Mouse (Mus musculus): ENCODE results near the gene Sct. TPM values are rescaled to one million over a fixed set of nuclear protein-coding genes. Genes with fewer than 3 reads are reported as not detected.

Gene Sct
- polyA plus RNA-seq (2014; fragmentation: Illumina TruSeq; extraction: RNeasy Lipid Tissue Mini Kit (QIAGEN cat#74804); ENCODE audit: low read depth, low replicate concordance), result not detected

DNA sequence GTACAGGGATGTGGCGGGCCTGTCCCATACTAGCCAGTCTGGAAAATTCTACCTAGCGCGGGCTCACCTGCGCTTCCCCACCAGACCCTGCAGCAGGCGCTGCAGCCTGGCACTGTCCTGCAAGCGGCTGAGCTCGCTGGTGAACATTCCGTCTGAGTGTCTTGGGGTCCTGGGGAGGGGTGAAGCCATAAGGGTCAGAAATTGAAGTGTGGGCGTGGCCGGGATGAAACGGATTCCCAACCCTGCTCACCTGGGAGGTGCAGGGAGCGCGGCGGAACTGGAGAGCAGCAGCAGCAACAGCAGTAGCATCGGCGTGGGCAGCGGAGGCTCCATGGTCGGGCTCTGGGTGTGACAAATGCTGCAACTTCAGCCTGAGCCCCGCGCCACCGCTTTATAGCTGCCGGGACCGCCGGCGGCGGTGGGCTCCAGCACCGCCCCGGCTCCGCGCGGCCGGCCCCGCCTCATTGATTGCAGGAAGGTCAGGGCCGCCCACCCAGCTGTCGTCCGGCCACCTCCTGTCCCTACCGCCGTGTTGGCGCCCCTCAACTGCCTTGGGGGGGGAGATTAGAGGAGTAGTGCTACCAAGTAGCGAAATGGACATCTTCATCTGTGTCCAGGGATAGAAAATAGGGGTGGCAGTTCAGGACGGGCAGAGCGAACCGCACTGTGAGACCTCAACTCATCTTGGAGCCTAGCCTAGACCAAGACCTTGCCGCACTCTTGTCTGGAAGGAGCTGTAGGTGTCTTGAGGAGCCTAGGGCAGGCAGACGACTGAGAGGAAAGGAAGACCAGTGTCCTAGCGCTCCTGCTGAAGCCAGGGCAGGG lies at the start of gene Sct:
Gene Sct, minus strand, starts transcription at position 368 of the 825 bp plus-strand sequence.

DNA sequence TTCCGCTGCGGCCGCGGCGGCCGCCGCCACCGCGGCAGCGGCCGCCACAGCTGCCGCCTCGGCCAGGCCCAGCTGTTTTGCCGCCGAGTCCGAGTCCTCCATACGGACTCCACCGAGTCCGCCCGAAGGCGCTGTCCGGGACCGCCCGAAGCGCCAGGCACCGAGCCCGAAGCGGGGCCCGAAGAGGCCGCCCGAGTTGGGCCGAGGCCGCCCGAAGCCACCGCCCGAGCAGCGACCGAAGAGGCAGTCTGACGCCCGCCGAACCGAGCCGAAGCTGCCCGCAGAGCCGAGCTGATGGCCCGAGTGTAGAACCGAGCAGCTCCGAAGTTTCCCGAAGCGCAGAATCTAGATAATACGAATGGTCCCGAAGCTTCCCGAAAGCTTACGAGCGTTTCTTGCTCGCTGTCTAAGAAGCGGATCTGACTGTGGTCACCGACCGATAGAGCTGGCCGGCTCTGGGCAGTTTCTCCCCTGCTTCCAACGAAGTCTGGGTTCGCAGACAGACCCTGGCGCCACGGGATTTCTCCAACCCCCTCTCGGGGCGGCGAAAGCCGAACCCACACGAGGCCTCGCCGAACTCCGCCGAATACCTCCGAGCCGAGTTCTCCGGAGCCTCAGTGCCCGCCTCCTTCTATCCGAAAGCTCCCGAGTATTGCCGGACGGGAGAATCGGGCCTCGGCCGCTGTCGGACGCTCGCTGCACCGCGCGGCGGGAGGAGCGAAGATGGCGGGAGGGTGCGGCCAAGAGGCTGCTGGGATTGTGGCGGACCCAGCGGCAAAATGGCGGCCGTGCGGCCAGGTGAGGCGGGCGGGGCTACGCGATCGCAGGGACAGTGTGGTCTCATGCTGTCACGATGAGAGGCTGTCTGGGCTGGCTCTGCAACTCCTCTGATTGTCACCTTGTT lies 48.8 kb upstream of the Sct start, which contains the start of the genes Deaf1 and Tmem80:
Gene Deaf1, minus strand, starts transcription at position 222 of the 904 bp plus-strand sequence.
Gene Tmem80, plus strand, starts transcription at position 271 of the 904 bp plus-strand sequence.

DNA sequence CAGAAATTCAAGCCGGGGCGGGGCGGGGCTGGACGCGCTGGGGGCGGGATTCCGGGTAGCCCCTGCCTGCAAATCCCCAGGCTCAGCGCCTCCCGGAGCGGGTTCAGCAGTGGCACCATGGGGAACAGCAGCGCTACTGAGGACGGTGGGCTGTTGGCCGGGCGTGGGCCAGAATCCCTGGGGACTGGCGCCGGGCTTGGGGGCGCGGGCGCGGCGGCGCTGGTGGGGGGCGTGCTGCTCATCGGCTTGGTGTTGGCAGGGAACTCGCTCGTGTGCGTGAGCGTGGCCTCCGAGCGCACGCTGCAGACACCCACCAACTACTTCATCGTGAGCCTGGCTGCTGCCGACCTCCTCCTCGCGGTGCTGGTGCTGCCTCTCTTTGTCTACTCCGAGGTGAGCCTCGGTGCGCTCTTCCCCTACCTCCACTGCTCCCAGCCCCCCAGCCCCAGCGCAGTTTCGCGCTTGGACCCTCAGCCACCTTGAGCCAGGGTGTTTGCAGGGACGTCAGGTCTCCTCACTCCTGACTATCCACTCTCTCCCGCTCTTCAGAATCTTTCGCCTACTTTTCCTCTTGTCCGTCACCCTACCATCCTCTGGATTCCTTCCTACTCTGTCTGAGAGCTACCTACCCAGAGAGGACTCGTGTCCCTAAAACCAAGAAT lies 13.1 kb upstream of the Sct start, which contains the start of gene Drd4:
Gene Drd4, plus strand, starts transcription at position 86 of the 662 bp plus-strand sequence.

DNA sequence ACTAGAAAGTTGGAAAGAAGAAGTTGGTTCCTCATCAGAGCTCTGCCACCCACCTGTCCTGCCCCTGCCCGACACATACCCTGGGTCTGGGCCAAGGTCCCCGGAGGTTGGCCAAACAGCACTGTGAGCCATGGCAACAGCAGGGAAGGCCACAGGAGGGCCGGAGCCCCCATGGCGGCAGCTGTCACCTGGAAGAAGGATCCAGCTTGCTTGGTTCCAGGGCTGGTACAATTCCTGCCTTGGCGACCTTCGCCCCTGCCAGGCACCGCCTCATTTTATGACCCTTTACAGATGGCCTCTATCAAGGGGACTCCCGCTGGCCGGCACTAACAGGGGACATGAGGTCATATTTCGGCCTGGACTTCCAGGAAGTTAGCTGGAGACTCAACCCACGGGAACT lies 2.4 kb downstream of the Sct start, which contains the start of gene Cdhr5:
Gene Cdhr5, minus strand, starts transcription at position 241 of the 400 bp plus-strand sequence.

DNA sequence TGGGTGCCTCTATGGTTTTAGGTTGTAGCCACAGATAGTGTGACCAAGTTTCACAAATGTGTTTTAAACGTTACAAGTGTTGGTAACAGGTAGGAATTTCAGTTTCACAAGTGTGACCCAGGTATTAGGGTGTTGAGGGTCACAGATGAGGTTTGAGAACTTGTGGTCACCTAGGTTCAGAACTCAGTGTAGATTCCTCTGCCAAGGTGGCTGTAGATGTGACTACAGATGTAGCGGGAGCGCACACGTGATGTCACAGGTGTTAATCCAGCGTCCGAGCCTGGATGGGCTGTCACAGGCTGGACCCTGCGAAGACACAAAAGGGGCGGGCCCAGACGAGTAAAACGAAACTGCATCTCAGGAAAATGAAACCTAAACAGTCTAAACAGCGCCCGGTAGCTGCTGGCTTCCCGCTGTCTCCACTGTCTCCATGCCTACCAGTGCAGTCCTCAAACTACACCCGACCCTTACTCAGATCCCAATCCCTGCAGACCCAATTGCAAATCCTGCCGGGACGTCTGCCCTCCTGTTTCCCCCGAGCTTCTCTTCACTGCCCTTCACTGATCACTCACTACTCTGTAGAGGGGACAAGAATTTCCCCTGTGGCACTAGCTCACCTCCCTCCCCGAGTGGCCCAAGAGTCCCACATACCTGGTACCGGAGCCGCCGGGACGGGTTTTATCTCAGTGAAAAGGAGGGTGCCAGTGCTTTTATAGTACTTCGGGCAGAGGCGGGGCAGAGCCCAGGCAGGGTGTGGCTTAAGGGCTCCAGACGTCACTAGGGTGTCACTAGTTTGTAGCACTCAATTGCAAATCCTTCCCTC lies 13.0 kb downstream of the Sct start, which contains the start of gene Irf7:
Gene Irf7, minus strand, starts transcription at position 743 of the 823 bp plus-strand sequence.

Other genes with a start within 250 kb of the Sct start
- not detected for gene B4galnt4, start 218.0 kb downstream of the Sct start, polyA plus RNA-seq (2014; fragmentation: Illumina TruSeq; extraction: RNeasy Lipid Tissue Mini Kit (QIAGEN cat#74804); ENCODE audit: low read depth, low replicate concordance)
- not detected for gene Pkp3, start 200.9 kb downstream of the Sct start, polyA plus RNA-seq (2014; fragmentation: Illumina TruSeq; extraction: RNeasy Lipid Tissue Mini Kit (QIAGEN cat#74804); ENCODE audit: low read depth, low replicate concordance)
- gene Sigirr, start 178.6 kb downstream of the Sct start, polyA plus RNA-seq (2014; fragmentation: Illumina TruSeq; extraction: RNeasy Lipid Tissue Mini Kit (QIAGEN cat#74804); ENCODE audit: low read depth, low replicate concordance), result 1.6 TPM
- gene Ano9, start 161.3 kb downstream of the Sct start, polyA plus RNA-seq (2014; fragmentation: Illumina TruSeq; extraction: RNeasy Lipid Tissue Mini Kit (QIAGEN cat#74804); ENCODE audit: low read depth, low replicate concordance), result not detected
- gene Ptdss2, start 156.8 kb downstream of the Sct start, polyA plus RNA-seq (2014; fragmentation: Illumina TruSeq; extraction: RNeasy Lipid Tissue Mini Kit (QIAGEN cat#74804); ENCODE audit: low read depth, low replicate concordance), result 7.0 TPM
- 5.3 TPM for gene Rnh1, start 106.3 kb downstream of the Sct start, polyA plus RNA-seq (2014; fragmentation: Illumina TruSeq; extraction: RNeasy Lipid Tissue Mini Kit (QIAGEN cat#74804); ENCODE audit: low read depth, low replicate concordance)
- gene Hras, start 85.1 kb downstream of the Sct start, polyA plus RNA-seq (2014; fragmentation: Illumina TruSeq; extraction: RNeasy Lipid Tissue Mini Kit (QIAGEN cat#74804); ENCODE audit: low read depth, low replicate concordance), result 8.3 TPM
- gene Lrrc56, start 85.0 kb downstream of the Sct start, polyA plus RNA-seq (2014; fragmentation: Illumina TruSeq; extraction: RNeasy Lipid Tissue Mini Kit (QIAGEN cat#74804); ENCODE audit: low read depth, low replicate concordance), result 0.37 TPM
- gene Lmntd2, start 65.1 kb downstream of the Sct start, polyA plus RNA-seq (2014; fragmentation: Illumina TruSeq; extraction: RNeasy Lipid Tissue Mini Kit (QIAGEN cat#74804); ENCODE audit: low read depth, low replicate concordance), result 0.37 TPM
- 3.6 TPM for gene Rassf7, start 63.3 kb downstream of the Sct start, polyA plus RNA-seq (2014; fragmentation: Illumina TruSeq; extraction: RNeasy Lipid Tissue Mini Kit (QIAGEN cat#74804); ENCODE audit: low read depth, low replicate concordance)
- gene Phrf1, start 50.3 kb downstream of the Sct start, polyA plus RNA-seq (2014; fragmentation: Illumina TruSeq; extraction: RNeasy Lipid Tissue Mini Kit (QIAGEN cat#74804); ENCODE audit: low read depth, low replicate concordance), result 6.0 TPM
- 32.2 TPM for gene Irf7, start 12.7 kb downstream of the Sct start, polyA plus RNA-seq (2014; fragmentation: Illumina TruSeq; extraction: RNeasy Lipid Tissue Mini Kit (QIAGEN cat#74804); ENCODE audit: low read depth, low replicate concordance)
- gene Cdhr5, start 2.3 kb downstream of the Sct start, polyA plus RNA-seq (2014; fragmentation: Illumina TruSeq; extraction: RNeasy Lipid Tissue Mini Kit (QIAGEN cat#74804); ENCODE audit: low read depth, low replicate concordance), result 14.3 TPM
- not detected for gene Drd4, start 12.9 kb upstream of the Sct start, polyA plus RNA-seq (2014; fragmentation: Illumina TruSeq; extraction: RNeasy Lipid Tissue Mini Kit (QIAGEN cat#74804); ENCODE audit: low read depth, low replicate concordance)
- 1.4 TPM for gene Deaf1, start 48.6 kb upstream of the Sct start, polyA plus RNA-seq (2014; fragmentation: Illumina TruSeq; extraction: RNeasy Lipid Tissue Mini Kit (QIAGEN cat#74804); ENCODE audit: low read depth, low replicate concordance)
- 10.1 TPM for gene Tmem80, start 48.6 kb upstream of the Sct start, polyA plus RNA-seq (2014; fragmentation: Illumina TruSeq; extraction: RNeasy Lipid Tissue Mini Kit (QIAGEN cat#74804); ENCODE audit: low read depth, low replicate concordance)
- 9.6 TPM for gene Eps8l2, start 59.7 kb upstream of the Sct start, polyA plus RNA-seq (2014; fragmentation: Illumina TruSeq; extraction: RNeasy Lipid Tissue Mini Kit (QIAGEN cat#74804); ENCODE audit: low read depth, low replicate concordance)
- gene Taldo1, start 113.1 kb upstream of the Sct start, polyA plus RNA-seq (2014; fragmentation: Illumina TruSeq; extraction: RNeasy Lipid Tissue Mini Kit (QIAGEN cat#74804); ENCODE audit: low read depth, low replicate concordance), result 13.5 TPM
- gene Gatd1, start 135.0 kb upstream of the Sct start, polyA plus RNA-seq (2014; fragmentation: Illumina TruSeq; extraction: RNeasy Lipid Tissue Mini Kit (QIAGEN cat#74804); ENCODE audit: low read depth, low replicate concordance), result 6.2 TPM
- not detected for gene Cend1, start 150.4 kb upstream of the Sct start, polyA plus RNA-seq (2014; fragmentation: Illumina TruSeq; extraction: RNeasy Lipid Tissue Mini Kit (QIAGEN cat#74804); ENCODE audit: low read depth, low replicate concordance)
- 9.5 TPM for gene Slc25a22, start 158.8 kb upstream of the Sct start, polyA plus RNA-seq (2014; fragmentation: Illumina TruSeq; extraction: RNeasy Lipid Tissue Mini Kit (QIAGEN cat#74804); ENCODE audit: low read depth, low replicate concordance)
- gene Pidd1, start 164.9 kb upstream of the Sct start, polyA plus RNA-seq (2014; fragmentation: Illumina TruSeq; extraction: RNeasy Lipid Tissue Mini Kit (QIAGEN cat#74804); ENCODE audit: low read depth, low replicate concordance), result 0.11 TPM
- 11.4 TPM for gene Rplp2, start 168.2 kb upstream of the Sct start, polyA plus RNA-seq (2014; fragmentation: Illumina TruSeq; extraction: RNeasy Lipid Tissue Mini Kit (QIAGEN cat#74804); ENCODE audit: low read depth, low replicate concordance)
- 6.6 TPM for gene Pnpla2, start 176.1 kb upstream of the Sct start, polyA plus RNA-seq (2014; fragmentation: Illumina TruSeq; extraction: RNeasy Lipid Tissue Mini Kit (QIAGEN cat#74804); ENCODE audit: low read depth, low replicate concordance)
- not detected for gene Cracr2b, start 182.0 kb upstream of the Sct start, polyA plus RNA-seq (2014; fragmentation: Illumina TruSeq; extraction: RNeasy Lipid Tissue Mini Kit (QIAGEN cat#74804); ENCODE audit: low read depth, low replicate concordance)
- gene Cd151, start 188.3 kb upstream of the Sct start, polyA plus RNA-seq (2014; fragmentation: Illumina TruSeq; extraction: RNeasy Lipid Tissue Mini Kit (QIAGEN cat#74804); ENCODE audit: low read depth, low replicate concordance), result 10.0 TPM
- gene Polr2l, start 196.0 kb upstream of the Sct start, polyA plus RNA-seq (2014; fragmentation: Illumina TruSeq; extraction: RNeasy Lipid Tissue Mini Kit (QIAGEN cat#74804); ENCODE audit: low read depth, low replicate concordance), result 2.3 TPM
- gene Tspan4, start 196.1 kb upstream of the Sct start, polyA plus RNA-seq (2014; fragmentation: Illumina TruSeq; extraction: RNeasy Lipid Tissue Mini Kit (QIAGEN cat#74804); ENCODE audit: low read depth, low replicate concordance), result 5.4 TPM

Measured in liver, adult 10 weeks (tissue).